Mouse (Mus musculus) splenic B cell, adult 2 months (primary cell): ENCODE measurements around the gene Rbm24.
A peak's percentile ranks its signal among the peaks of the same experiment; 100 is the strongest.

ENCODE experiments used
- DNase-seq: peaks from one replicate; pipeline ENCODE4 v3.0.0-alpha.2; 2011; ENCODE audit warnings: low read depth, low spot score
- H3K27me3 ChIP-seq: 2 replicates; pipeline ENCODE4 v1.6.1; 2012; ENCODE audit warnings: mild to moderate bottlenecking, low read length, moderate library complexity, mixed read lengths; ENCODE audit not compliant: control insufficient read depth, poor library complexity, insufficient read depth, severe bottlenecking
- H3K36me3 ChIP-seq: 2 replicates; pipeline ENCODE4 v1.6.1; 2012; ENCODE audit warnings: mild to moderate bottlenecking, low read length, moderate library complexity, mixed read lengths; ENCODE audit not compliant: control insufficient read depth, poor library complexity, insufficient read depth, severe bottlenecking

The Rbm24 gene

DNA sequence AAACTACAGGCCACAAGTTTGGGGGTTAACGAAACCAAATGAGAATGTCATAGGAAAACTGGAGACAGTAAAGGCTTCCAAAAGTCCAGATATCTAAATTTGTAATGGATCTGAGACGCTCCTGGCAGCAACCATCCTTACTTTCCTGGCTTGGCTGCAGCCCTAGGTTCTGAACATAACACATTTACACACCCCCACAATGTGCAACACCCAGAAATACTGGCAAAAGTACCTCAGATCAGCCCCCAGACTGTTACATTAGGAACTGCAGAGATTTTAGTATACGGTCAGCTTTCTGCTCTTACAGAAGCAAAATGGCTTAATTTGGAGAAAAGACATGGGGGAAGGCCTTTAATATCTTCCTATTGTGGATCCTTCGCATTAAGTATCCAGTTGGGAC is 44.0 kb downstream of the Rbm24 start:
- Histone ChIP-seq H3K36me3 (no peaks in the 10 kb centered on the region), H3K27me3 (no peaks in the 10 kb centered on the region)
- DNase-seq, result no peak

DNA sequence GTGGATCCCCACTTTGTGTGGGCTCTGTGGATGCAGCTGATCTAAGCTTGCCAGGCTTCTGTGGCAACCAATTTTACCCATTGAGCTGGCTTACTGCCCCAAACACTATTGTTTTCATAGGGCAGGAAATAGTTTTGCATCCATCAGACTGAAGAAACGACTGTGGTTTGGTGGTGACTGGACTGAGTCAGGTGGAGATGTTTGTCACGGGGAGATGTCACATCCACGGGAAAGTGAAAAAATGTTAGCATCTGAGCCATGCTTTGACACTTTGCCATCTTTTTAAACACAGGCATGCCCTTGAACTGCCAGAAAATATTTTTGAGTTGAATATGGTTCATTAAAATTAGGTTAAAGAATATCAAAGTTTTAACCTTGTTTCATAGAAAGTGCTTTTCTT is 45.5 kb downstream of the Rbm24 start:
- H3K27me3 ChIP-seq, result no peaks in the 10 kb centered on the region
- peak; percentile 5 for DNase-seq
- no peaks in the 10 kb centered on the region for H3K36me3 ChIP-seq

GRCm38 (mm10) chr13:46468251-46468650 is 50.0 kb downstream of the Rbm24 start:
- no peak for DNase-seq
- no peaks in the 10 kb centered on the region for H3K27me3 ChIP-seq
- no peaks in the 10 kb centered on the region for H3K36me3 ChIP-seq

GRCm38 (mm10) chr13:46469536-46469935 is 51.3 kb downstream of the Rbm24 start:
- no peaks in the 10 kb centered on the region for H3K27me3 ChIP-seq
- DNase-seq, result no peak
- no peaks in the 10 kb centered on the region for H3K36me3 ChIP-seq
